Mouse (Mus musculus): ENCODE results near the gene Prune2. TPM values are rescaled to one million over a fixed set of nuclear protein-coding genes. Genes with fewer than 3 reads are reported as not detected.
"Not testable (repeated sequence)": the region's sequence is repeated elsewhere in the genome, so short reads cannot be mapped to it uniquely, and the experiment has no call there.

The Prune2 gene
- total RNA-seq, 2 experiments from 2014 or later: not detected

- ATAC-seq (replicated peaks; ENCODE audit: low FRiP score, low TSS enrichment, poor library complexity, severe bottlenecking): peak; percentile 99
These were observed 207.6 kb downstream of the Prune2 start for GRCm38 (mm10) chr19:17163511-17163953.

GRCm38 (mm10) chr19:17166288-17166687 is 210.4 kb downstream of the Prune2 start:
- no peak for ATAC-seq (replicated peaks; ENCODE audit: low FRiP score, low TSS enrichment, poor library complexity, severe bottlenecking)

- no peak for ATAC-seq (replicated peaks; ENCODE audit: low FRiP score, low TSS enrichment, poor library complexity, severe bottlenecking)
These were observed 212.3 kb downstream of the Prune2 start for GRCm38 (mm10) chr19:17168186-17168585.

- ATAC-seq (replicated peaks; ENCODE audit: low FRiP score, low TSS enrichment, poor library complexity, severe bottlenecking): no peak
These were observed 213.8 kb downstream of the Prune2 start for GRCm38 (mm10) chr19:17169746-17170145.

- not testable (repeated sequence) for ATAC-seq (replicated peaks; ENCODE audit: low FRiP score, low TSS enrichment, poor library complexity, severe bottlenecking)
These were observed 218.6 kb downstream of the Prune2 start for GRCm38 (mm10) chr19:17174501-17174900.

- ATAC-seq (replicated peaks; ENCODE audit: low FRiP score, low TSS enrichment, poor library complexity, severe bottlenecking): no peak
These were observed 224.6 kb downstream of the Prune2 start for GRCm38 (mm10) chr19:17180506-17180905.

- no peak for ATAC-seq (replicated peaks; ENCODE audit: low FRiP score, low TSS enrichment, poor library complexity, severe bottlenecking)
These were observed 238.8 kb downstream of the Prune2 start for GRCm38 (mm10) chr19:17194730-17195129.

- no peak for ATAC-seq (replicated peaks; ENCODE audit: low FRiP score, low TSS enrichment, poor library complexity, severe bottlenecking)
These were observed 243.1 kb downstream of the Prune2 start for GRCm38 (mm10) chr19:17199059-17199458.

- no peak for ATAC-seq (replicated peaks; ENCODE audit: low FRiP score, low TSS enrichment, poor library complexity, severe bottlenecking)
These were observed 251.2 kb downstream of the Prune2 start for GRCm38 (mm10) chr19:17207141-17207540.

GRCm38 (mm10) chr19:17210541-17210940 is 254.6 kb downstream of the Prune2 start:
- no peak for ATAC-seq (replicated peaks; ENCODE audit: low FRiP score, low TSS enrichment, poor library complexity, severe bottlenecking)

- ATAC-seq (replicated peaks; ENCODE audit: low FRiP score, low TSS enrichment, poor library complexity, severe bottlenecking): no peak
These were observed 259.1 kb downstream of the Prune2 start for GRCm38 (mm10) chr19:17214896-17215520.

- no peak for ATAC-seq (replicated peaks; ENCODE audit: low FRiP score, low TSS enrichment, poor library complexity, severe bottlenecking)
These were observed 262.3 kb downstream of the Prune2 start for GRCm38 (mm10) chr19:17218195-17218594.

- peak; percentile 63; the same call in 1 of the 2 replicates for ATAC-seq (replicated peaks; ENCODE audit: low FRiP score, low TSS enrichment, poor library complexity, severe bottlenecking)
These were observed 267.9 kb downstream of the Prune2 start for GRCm38 (mm10) chr19:17223801-17224200.

- no peak for ATAC-seq (replicated peaks; ENCODE audit: low FRiP score, low TSS enrichment, poor library complexity, severe bottlenecking)
These were observed 269.7 kb downstream of the Prune2 start for GRCm38 (mm10) chr19:17225570-17226083.

GRCm38 (mm10) chr19:17226096-17226495 is 270.2 kb downstream of the Prune2 start:
- no peak for ATAC-seq (replicated peaks; ENCODE audit: low FRiP score, low TSS enrichment, poor library complexity, severe bottlenecking)

GRCm38 (mm10) chr19:17230013-17230412 is 274.1 kb downstream of the Prune2 start:
- no peak for ATAC-seq (replicated peaks; ENCODE audit: low FRiP score, low TSS enrichment, poor library complexity, severe bottlenecking)

GRCm38 (mm10) chr19:17238471-17238870 is 282.6 kb downstream of the Prune2 start:
- no peak for ATAC-seq (replicated peaks; ENCODE audit: low FRiP score, low TSS enrichment, poor library complexity, severe bottlenecking)

- no peak for ATAC-seq (replicated peaks; ENCODE audit: low FRiP score, low TSS enrichment, poor library complexity, severe bottlenecking)
These were observed 284.5 kb downstream of the Prune2 start for GRCm38 (mm10) chr19:17240170-17241077.

GRCm38 (mm10) chr19:17241206-17241605 is 285.3 kb downstream of the Prune2 start:
- ATAC-seq (replicated peaks; ENCODE audit: low FRiP score, low TSS enrichment, poor library complexity, severe bottlenecking): no peak

GRCm38 (mm10) chr19:17242962-17243361 is 287.0 kb downstream of the Prune2 start:
- ATAC-seq (replicated peaks; ENCODE audit: low FRiP score, low TSS enrichment, poor library complexity, severe bottlenecking): no peak
